Comparison of ENCODE assay signal across 8 mouse cellular contexts in the genomic region with DNA sequence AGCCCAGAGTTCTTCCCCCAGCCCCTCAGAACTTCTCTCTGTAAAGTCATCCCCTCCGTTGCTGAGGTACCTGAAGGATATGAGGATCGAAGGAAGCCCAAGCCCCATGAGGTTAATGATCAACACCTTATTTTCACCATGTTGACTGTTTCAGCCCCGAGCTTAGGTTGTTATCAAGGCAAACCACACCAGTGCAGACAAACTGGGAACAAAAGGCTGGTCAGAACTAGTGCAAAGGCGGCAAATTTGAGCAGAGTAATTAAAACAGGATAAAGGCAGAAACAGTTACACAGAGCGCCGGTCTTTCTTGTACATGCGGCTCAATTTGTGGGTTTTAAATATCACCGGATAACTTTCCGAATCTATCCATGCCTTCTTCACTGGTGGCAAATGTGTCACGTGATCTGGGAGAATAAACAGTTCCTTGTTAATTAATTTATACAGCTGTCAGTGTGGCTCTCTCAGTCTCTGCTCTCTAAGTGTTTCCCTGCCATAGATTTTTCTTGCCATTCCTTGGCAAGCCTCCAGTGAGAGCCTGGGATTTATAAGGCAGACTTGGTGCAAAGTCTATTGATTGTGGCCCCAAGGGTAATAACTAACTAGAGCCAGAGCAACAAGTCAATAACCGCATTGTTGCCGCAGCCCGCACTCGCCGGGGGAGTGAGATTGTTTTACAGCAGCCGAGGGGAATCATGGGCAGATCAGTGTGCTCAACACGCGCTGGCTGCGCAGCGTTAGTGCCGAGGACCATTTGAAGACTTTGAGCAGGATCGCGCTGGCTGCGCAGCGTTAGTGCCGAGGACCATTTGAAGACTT.
DNase-seq lines count a peak whose midpoint lies in the region; ATAC-seq lines count a peak whose summit lies in the region.

No protein-coding gene starts in this region.

- peak overlapping the region; percentile 38 for H3K4me2 ChIP-seq in lung, embryonic 15.5 days
- H3K4me2 ChIP-seq in forebrain, embryonic 11.5 days (ENCODE audit: low read depth, low read length, severe bottlenecking), result no peak overlapping the region
- peak overlapping the region; percentile 43 for H3K4me2 ChIP-seq in kidney, embryonic 16.5 days (replicated peaks; ENCODE audit: low read depth, low read length)
- H3K4me2 ChIP-seq in midbrain, embryonic 13.5 days (replicated peaks), result no peak overlapping the region

- no peaks in the 10 kb centered on the region for H3K36me3 ChIP-seq in lung, embryonic 15.5 days
- no peaks in the 10 kb centered on the region for H3K36me3 ChIP-seq in forebrain, embryonic 11.5 days (ENCODE audit: control insufficient read depth, insufficient read depth, low read length)
- no peaks in the 10 kb centered on the region for H3K36me3 ChIP-seq in kidney, embryonic 16.5 days (ENCODE audit: insufficient read depth, low read length)
- no peaks in the 10 kb centered on the region for H3K36me3 ChIP-seq in midbrain, embryonic 13.5 days

- H3K4me3 ChIP-seq in lung, embryonic 15.5 days, result no peak overlapping the region
- H3K4me3 ChIP-seq in forebrain, embryonic 11.5 days (ENCODE audit: low read depth, low read length), result no peak overlapping the region
- peak overlapping the region; percentile 9; the same call in 1 of the 2 replicates for H3K4me3 ChIP-seq in kidney, embryonic 16.5 days (ENCODE audit: low read length)
- no peak overlapping the region for H3K4me3 ChIP-seq in midbrain, embryonic 13.5 days (replicated peaks)

- no peaks in the 10 kb centered on the region for H3K27me3 ChIP-seq in lung, embryonic 15.5 days
- H3K27me3 ChIP-seq in forebrain, embryonic 11.5 days (ENCODE audit: control insufficient read depth, insufficient read depth, low read length), result no peaks in the 10 kb centered on the region; the same call in 1 of the 2 replicates
- H3K27me3 ChIP-seq in kidney, embryonic 16.5 days (ENCODE audit: insufficient read depth, low read length), result no peaks in the 10 kb centered on the region; the same call in 1 of the 2 replicates
- H3K27me3 ChIP-seq in midbrain, embryonic 13.5 days, result peaks cover 34% of the 10 kb centered on the region

- DNase-seq in lung, postnatal 14 days, result no peak
- no peak for DNase-seq in forebrain, embryonic 11.5 days (ENCODE audit: low spot score)
- no peak for DNase-seq in testis, postnatal 14 days (ENCODE audit: low spot score)
- DNase-seq in cerebellum, adult 11 months, result no peak
- no peak for DNase-seq in urinary bladder, postnatal 36 days (ENCODE audit: low spot score in 2 of 2)

- ATAC-seq in lung, embryonic 15.5 days (ENCODE audit: borderline replicate concordance, extremely low read depth, low FRiP score, low TSS enrichment), result peak; percentile 40
- ATAC-seq in forebrain, embryonic 11.5 days (replicated peaks; ENCODE audit: low FRiP score), result peak; percentile 31; the same call in 1 of the 2 replicates
- ATAC-seq in kidney, embryonic 16.5 days (ENCODE audit: low FRiP score, low TSS enrichment), result peak; percentile 67
- ATAC-seq in midbrain, embryonic 13.5 days, result peak; percentile 64

- H3K4me1 ChIP-seq in lung, embryonic 15.5 days, result peaks cover 45% of the 10 kb centered on the region
- H3K4me1 ChIP-seq in forebrain, embryonic 11.5 days (replicated peaks; ENCODE audit: control insufficient read depth, insufficient read depth, low read length), result peaks cover 21% of the 10 kb centered on the region
- peaks cover 35% of the 10 kb centered on the region for H3K4me1 ChIP-seq in kidney, embryonic 16.5 days (ENCODE audit: insufficient read depth, low read length)
- H3K4me1 ChIP-seq in midbrain, embryonic 13.5 days (replicated peaks), result peaks cover 41% of the 10 kb centered on the region

- no peaks in the 10 kb centered on the region for H3K9me3 ChIP-seq in lung, embryonic 15.5 days
- no peaks in the 10 kb centered on the region for H3K9me3 ChIP-seq in forebrain, embryonic 11.5 days (ENCODE audit: control insufficient read depth, low read length)
- H3K9me3 ChIP-seq in kidney, embryonic 16.5 days (ENCODE audit: low read length), result no peaks in the 10 kb centered on the region
- no peaks in the 10 kb centered on the region for H3K9me3 ChIP-seq in midbrain, embryonic 13.5 days

- no peak overlapping the region; the same call in 1 of the 2 replicates for H3K9ac ChIP-seq in lung, embryonic 15.5 days
- no peak overlapping the region for H3K9ac ChIP-seq in forebrain, embryonic 11.5 days (ENCODE audit: low read length)
- 0 out of 2 replicates have a peak overlapping the region, but pooled peaks have one; percentile 2 for H3K9ac ChIP-seq in kidney, embryonic 16.5 days (replicated peaks; ENCODE audit: low read length)
- H3K9ac ChIP-seq in midbrain, embryonic 13.5 days (replicated peaks), result no peak overlapping the region

- WGBS in lung, embryonic 15.5 days, result 36% methylated on average over 26 of the region's 26 CpGs
- WGBS in forebrain, embryonic 11.5 days, result 64% methylated on average over 26 of the region's 26 CpGs
- WGBS in kidney, embryonic 16.5 days, result 12% methylated on average over 26 of the region's 26 CpGs
- WGBS in midbrain, embryonic 13.5 days, result 58% methylated on average over 26 of the region's 26 CpGs

- H3K27ac ChIP-seq in lung, embryonic 15.5 days, result peak overlapping the region; percentile 66
- no peak overlapping the region for H3K27ac ChIP-seq in forebrain, embryonic 11.5 days (ENCODE audit: low read depth, low read length)
- H3K27ac ChIP-seq in kidney, embryonic 16.5 days (ENCODE audit: low read length), result peak overlapping the region; percentile 74
- H3K27ac ChIP-seq in midbrain, embryonic 13.5 days, result no peak overlapping the region

Comparison
In these comparisons a context has a peak if more than half of its experiments do, and no peak if none do; other contexts are left out.
1. H3K27ac ChIP-seq: peak in lung, embryonic 15.5 days (single experiment) and kidney, embryonic 16.5 days (single experiment); none in forebrain, embryonic 11.5 days (single experiment) and midbrain, embryonic 13.5 days (single experiment).
2. H3K4me2 ChIP-seq: peak in lung, embryonic 15.5 days (single experiment) and kidney, embryonic 16.5 days (single experiment); none in forebrain, embryonic 11.5 days (single experiment) and midbrain, embryonic 13.5 days (single experiment).
3. Peak in every context shown above with its lines, with median percentiles within 50 percentile points of each other: ATAC-seq.